Mouse (Mus musculus) neutrophil, adult 5-6 weeks (primary cell): ENCODE measurements around the gene Krt4. TPM values are rescaled to one million over a fixed set of nuclear protein-coding genes. Genes with fewer than 3 reads are reported as not detected.

ENCODE experiments used
- ATAC-seq: fragments of 151-379, 151-347 bp; 2 replicates; pipeline ENCODE4 v1.8.0; 2017; ENCODE audit warnings: mild to moderate bottlenecking, moderate TSS enrichment; ENCODE audit not compliant: insufficient number of reproducible peaks, poor library complexity, low FRiP score, severe bottlenecking; ENCODE audit errors: extremely low read depth
- total RNA-seq: library from RNA; stranded (forward); fragments of 200-1000 nt; gene quantifications from 2 replicates; pipeline ENCODE4 v1.2.3, GENCODE M21; 2017

The Krt4 gene
- total RNA-seq, 1 experiment from 2014 or later = 2.8 TPM

- ATAC-seq = no peak
Observed at GRCm38 (mm10) chr15:101902171-101903149, 22.1 kb downstream of the Krt4 start.

DNA sequence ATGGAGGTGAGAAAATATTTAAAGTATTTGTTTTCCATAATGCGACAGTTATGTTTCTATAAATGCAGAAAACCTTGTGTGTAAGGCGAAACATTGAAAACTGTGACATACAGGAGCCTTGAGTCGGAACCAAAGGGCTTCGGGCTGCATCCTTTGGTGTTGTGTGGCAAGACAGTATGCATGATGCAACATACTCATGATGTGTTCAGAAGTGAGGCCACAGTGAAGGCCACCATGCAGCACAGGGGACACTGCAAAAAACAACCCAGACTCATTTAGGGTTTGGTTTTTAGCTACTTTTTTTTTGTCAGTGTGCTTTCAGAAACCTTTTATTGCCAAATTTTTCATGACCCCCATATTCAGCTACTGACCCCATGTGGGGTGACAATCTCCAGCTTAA lies 29.3 kb downstream of the Krt4 start:
- ATAC-seq = no peak

DNA sequence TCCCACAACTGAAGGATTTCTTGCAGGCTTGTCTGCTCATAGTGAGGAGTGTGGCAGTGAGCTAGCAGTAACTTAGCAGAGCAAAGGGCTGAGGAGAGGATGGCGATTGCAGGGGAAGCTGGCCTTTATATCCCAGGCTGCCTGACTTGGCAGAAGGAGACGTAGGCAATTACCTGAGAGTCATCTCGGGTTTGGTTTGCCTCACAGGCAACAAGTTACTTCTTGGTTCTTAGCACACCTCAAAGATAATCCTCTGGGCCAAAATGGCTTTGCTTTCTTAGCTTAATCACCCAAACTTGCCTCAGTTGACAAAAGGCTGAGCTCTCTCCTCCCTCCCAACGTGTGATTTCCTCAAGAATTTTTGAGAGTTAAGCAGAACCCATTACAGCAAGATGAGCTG lies 31.7 kb downstream of the Krt4 start, which contains the start of gene Krt76:
Krt76 (minus strand) TSS at position 101 of the 400 bp plus-strand sequence.
- ATAC-seq = no peak

- ATAC-seq = no peak
Observed at GRCm38 (mm10) chr15:101879776-101880175, 44.8 kb downstream of the Krt4 start.

- ATAC-seq = no peak
Observed at GRCm38 (mm10) chr15:101878041-101878440, 46.5 kb downstream of the Krt4 start.

- no peak for ATAC-seq
Observed at GRCm38 (mm10) chr15:101874383-101874782, 50.2 kb downstream of the Krt4 start.

- no peak for ATAC-seq
Observed at GRCm38 (mm10) chr15:101873231-101873630, 51.3 kb downstream of the Krt4 start.

GRCm38 (mm10) chr15:101869431-101869830 lies 55.1 kb downstream of the Krt4 start, which contains the start of gene Krt77:
Gene Krt77, minus strand, starts transcription at chr15:101869705.
- no peak for ATAC-seq

Other genes with a start within 250 kb of the Krt4 start
- 3.9 and 4.5 TPM in 2 replicates for gene Krt6b, start 244.4 kb downstream of the Krt4 start, total RNA-seq
- gene Krt6a, start 230.4 kb downstream of the Krt4 start, total RNA-seq = 1.1 and 1.3 TPM in 2 replicates
- 0.23 TPM in 1 of 2 replicates, not detected in the other for gene Krt5, start 211.8 kb downstream of the Krt4 start, total RNA-seq
- gene Krt71, start 181.6 kb downstream of the Krt4 start, total RNA-seq = not detected in 2 replicates
- gene Krt72, start 138.3 kb downstream of the Krt4 start, total RNA-seq = not detected in 2 replicates
- not detected in 2 replicates for gene Krt73, start 122.4 kb downstream of the Krt4 start, total RNA-seq
- gene Krt2, start 106.6 kb downstream of the Krt4 start, total RNA-seq = not detected in 2 replicates
- not detected in 2 replicates for gene Krt1, start 73.9 kb downstream of the Krt4 start, total RNA-seq
- gene Krt77, start 55.0 kb downstream of the Krt4 start, total RNA-seq = not detected in 2 replicates
- gene Krt76, start 31.8 kb downstream of the Krt4 start, total RNA-seq = not detected in 2 replicates
- not detected in 2 replicates for gene Krt79, start 15.6 kb upstream of the Krt4 start, total RNA-seq
- not detected in 2 replicates for gene Krt78, start 29.6 kb upstream of the Krt4 start, total RNA-seq
- not detected in 2 replicates for gene Krt8, start 79.7 kb upstream of the Krt4 start, total RNA-seq
- gene Krt18, start 103.4 kb upstream of the Krt4 start, total RNA-seq = 0.37 and 1.0 TPM in 2 replicates
- 186 and 190 TPM in 2 replicates for gene Eif4b, start 149.0 kb upstream of the Krt4 start, total RNA-seq
- gene Tns2, start 175.7 kb upstream of the Krt4 start, total RNA-seq = 0.70 TPM in 1 of 2 replicates, not detected in the other
- 47.0 and 56.1 TPM in 2 replicates for gene Spryd3, start 211.5 kb upstream of the Krt4 start, total RNA-seq
- gene Igfbp6, start 219.6 kb upstream of the Krt4 start, total RNA-seq = 4.7 and 6.5 TPM in 2 replicates
- gene Soat2, start 225.8 kb upstream of the Krt4 start, total RNA-seq = 13.3 and 14.4 TPM in 2 replicates